Mouse (Mus musculus): Measurements from ENCODE around the gene Apol10a.
"Not testable (repeated sequence)": the region's sequence is repeated elsewhere in the genome, so short reads cannot be mapped to it uniquely, and the experiment has no call there.

Apol10a gene

GRCm38 (mm10) chr15:77476693-77477092 is at the start of gene Apol10a:
Apol10a (plus strand) TSS chr15:77477047.
- not testable (repeated sequence) for DNase-seq

DNA sequence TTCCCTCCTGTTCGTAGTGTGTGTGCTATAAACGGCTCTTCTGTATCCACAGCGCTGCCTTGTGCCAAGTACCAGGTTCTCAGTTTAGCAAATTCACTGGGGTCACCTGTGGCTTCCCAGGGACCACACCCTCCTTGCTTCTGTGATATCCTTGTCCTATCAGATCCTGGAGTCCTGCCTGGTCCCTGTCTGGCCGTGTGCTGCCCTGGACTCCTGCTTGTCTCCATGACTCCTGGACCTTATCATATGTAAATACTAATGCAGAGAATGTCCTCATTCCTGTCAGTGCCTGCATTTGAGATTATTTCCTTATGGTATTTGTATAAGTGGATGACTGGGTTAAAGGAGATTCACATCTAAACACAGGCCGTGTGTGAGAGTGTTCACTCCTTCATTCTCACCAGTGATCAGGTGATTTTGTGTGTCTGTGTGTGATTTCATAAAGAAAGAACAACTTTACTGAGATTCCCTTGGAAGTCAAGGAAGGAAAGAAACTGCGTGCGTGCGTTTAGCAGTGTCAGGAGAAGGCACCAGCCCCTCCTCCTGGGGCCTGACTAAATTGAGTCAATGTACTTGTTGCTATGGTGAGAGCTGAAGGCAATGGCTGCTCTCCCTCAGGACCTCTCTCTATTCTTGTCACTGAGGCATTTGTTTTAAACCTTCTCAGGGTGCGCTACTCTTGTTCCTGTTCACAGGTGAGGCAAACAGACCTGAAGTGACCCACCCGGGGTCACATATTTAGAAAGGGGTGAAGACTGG is 48.0 kb upstream of the Apol10a start:
- DNase-seq, result not testable (repeated sequence)

DNA sequence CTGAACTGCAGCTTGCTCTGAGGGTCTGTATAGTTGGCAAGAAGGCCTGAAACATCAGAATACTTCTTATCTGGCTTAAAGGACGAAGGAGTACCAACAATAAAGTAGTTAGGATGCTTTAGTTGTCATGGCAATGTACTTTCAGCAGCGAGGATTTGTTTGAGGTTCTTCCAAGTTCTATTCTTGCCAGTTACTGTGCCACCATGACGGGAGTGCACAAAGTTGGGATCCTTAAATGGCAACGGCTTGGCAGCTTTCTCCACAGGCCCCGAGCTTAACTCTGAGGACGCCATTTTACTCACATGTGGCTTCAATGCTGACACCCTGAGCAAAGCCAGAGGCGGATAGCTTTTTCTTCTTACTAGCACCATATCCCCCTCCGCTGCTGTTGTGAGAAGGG is 32.1 kb upstream of the Apol10a start:
- DNase-seq, result not testable (repeated sequence)

GRCm38 (mm10) chr15:77445668-77446067 is 31.2 kb upstream of the Apol10a start:
- DNase-seq, result not testable (repeated sequence)

GRCm38 (mm10) chr15:77447392-77447791 is 29.5 kb upstream of the Apol10a start, which contains the start of gene Apol7b:
Apol7b (minus strand) TSS chr15:77447492.
- DNase-seq, result not testable (repeated sequence)

DNA sequence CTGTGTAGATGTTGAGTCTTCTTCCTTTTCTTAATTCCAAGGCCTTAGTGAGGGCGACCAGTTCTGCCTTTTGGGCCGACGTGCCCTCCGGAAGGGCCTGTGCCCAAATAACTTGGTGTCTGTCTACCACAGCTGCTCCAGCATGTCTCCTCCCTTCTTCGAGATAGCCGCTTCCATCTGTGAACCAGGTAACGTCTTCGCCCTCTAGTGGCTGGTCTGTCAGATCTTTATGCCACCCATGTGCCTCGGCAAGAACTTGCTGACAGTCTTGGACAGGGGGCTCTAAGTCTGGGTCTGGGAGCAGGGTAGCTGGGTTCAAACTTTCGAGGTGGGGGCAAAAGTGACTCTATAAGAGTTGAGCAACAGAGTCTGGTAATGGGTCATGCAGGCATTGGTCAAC is 26.9 kb upstream of the Apol10a start:
- DNase-seq, result peak; percentile 1

DNA sequence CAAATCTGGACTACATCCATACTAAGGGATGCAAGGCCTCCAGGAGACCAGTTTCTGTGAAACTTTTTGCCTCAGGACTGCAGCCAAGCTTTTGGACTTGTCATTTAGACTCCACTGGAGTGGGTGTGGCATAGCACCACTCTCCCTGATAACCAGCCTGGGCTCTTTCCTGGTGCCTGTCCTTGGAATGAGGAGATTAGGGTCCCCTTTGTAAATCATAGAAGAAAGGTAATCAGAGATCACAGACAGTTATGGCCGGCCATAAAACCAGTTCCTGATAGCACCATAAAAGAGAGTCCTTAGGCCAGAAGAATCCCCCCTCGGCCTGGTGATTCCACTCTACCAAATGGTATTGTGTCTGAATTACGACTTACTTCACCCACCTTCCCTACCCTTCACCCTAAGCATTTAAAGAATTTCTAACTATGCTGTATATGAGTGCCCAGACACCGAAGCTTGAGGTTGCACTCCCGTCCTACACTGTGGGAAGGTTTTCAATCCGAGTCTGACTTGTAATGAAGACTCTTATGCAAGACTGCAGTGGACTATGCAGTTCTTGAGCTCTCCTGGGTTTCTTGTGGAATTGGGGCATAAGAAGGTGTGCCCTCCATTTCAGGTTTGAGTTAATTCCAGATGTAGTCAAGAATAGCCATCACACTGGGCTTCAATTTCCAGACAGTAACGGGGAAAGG is 2.0 kb upstream of the Apol10a start:
- not testable (repeated sequence) for DNase-seq

GRCm38 (mm10) chr15:77482140-77482794 is 5.4 kb downstream of the Apol10a start:
- DNase-seq, result no peak

DNA sequence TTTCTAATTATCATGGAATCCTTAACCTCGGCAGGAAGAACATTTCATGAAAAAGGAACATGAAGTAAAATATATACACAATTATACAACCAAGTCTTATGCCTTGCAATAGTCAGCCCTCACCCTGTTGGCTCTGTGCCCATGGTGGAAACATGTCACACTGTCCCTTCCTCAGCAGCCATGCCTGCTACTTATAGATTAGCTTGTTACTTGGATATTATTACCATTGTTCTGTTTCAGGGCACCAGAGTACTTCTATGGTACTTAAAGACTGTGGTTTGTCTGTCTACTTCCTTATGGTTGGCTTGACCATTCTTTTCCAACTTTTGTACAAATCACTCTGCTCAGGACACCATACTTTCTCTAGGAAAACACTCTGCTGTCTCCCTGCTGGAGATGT is 16.3 kb downstream of the Apol10a start:
- DNase-seq, result not testable (repeated sequence)

- DNase-seq, result not testable (repeated sequence)
Measured at GRCm38 (mm10) chr15:77494694-77495093, 17.8 kb downstream of the Apol10a start.

- not testable (repeated sequence) for DNase-seq
Measured at GRCm38 (mm10) chr15:77507966-77508365, 31.1 kb downstream of the Apol10a start, which contains the start of gene Apol11a. Apol11a (plus strand) TSS chr15:77508271.

DNA sequence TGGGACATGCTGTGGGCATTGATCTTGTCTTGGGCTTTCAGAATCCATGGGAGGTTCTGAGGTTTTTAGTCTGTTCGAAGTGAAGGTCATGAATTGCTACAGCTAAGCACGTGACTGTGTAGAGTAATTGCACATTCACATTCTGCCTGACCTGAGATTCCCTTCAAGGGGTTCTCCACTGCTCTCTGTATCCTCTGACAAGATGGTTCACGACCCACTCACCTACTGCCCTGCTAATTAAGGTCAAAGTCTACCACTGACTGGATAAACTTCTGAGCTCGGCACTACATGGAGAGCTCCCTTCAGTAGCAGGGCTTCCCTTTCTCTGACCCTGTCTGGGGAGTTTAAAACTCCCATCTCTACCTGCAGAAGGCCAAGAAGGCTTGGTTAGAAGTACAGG is 43.7 kb downstream of the Apol10a start:
- DNase-seq, result not testable (repeated sequence)

- DNase-seq, result peak; percentile 71
Measured at GRCm38 (mm10) chr15:77523186-77523843, 46.5 kb downstream of the Apol10a start.

- no peak for DNase-seq
Measured at GRCm38 (mm10) chr15:77533216-77533615, 56.4 kb downstream of the Apol10a start, which contains the start of gene Apol7c. Apol7c (minus strand) TSS chr15:77533316.

GRCm38 (mm10) chr15:77539221-77539620 is 62.4 kb downstream of the Apol10a start:
- not testable (repeated sequence) for DNase-seq
